Mouse (Mus musculus): ENCODE measurements at regions not wholly inside any gene's neighbourhood (a gene's known extent, or its start where the extent isn't known, plus 50 kb on each side); places are given as distances from the start of the nearest gene placed in this dataset.

DNA sequence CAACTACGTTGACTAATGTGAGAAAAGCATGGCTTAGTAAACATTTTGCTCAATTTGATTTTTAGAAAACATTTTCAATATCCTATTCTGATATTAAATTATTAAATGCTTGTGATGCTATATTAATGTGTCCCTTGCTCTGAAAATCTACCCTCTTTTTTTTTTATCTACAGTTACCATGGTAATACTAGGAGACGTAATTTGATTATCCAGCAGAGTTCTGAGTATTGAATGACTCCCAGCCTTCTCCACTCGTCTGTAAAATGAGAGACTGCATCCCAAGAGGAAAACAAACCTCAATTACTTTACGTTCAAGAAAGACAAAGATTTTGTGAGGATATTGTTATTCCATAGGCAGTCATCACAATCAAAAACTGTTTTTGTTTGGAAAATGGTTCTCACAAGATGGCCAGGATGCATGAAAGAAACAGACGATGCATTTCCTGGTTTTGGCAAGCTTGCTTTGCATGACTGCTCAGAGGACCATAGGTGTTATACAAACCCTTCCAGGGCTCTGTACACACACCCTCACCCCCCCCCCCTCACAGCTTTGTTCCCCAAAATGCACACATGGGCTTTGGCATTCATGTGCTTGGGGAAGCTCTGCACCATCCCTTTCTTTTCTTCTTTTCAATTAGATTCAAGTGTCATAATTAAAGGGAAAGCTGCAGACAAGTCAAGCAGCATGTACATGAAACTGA lies 168.5 kb upstream of the Ankrd50 start:
- Histone ChIP-seq H3K27ac (replicated peaks; ENCODE audit: low read depth, low read length) (no peak overlapping the region), H3K4me3 (replicated peaks; ENCODE audit: low read length) (no peak overlapping the region), H3K36me3 (ENCODE audit: control insufficient read depth, insufficient read depth, low read length) (no peaks in the 10 kb centered on the region), H3K4me1 (ENCODE audit: control insufficient read depth, insufficient read depth, low read length) (peaks cover 10% of the 10 kb centered on the region; the same call in 1 of the 2 replicates), H3K27me3 (ENCODE audit: control insufficient read depth, insufficient read depth, low read length) (no peaks in the 10 kb centered on the region), H3K9ac (ENCODE audit: low read depth, low read length, severe bottlenecking) (no peak overlapping the region), H3K9me3 (ENCODE audit: control insufficient read depth, low read length) (no peaks in the 10 kb centered on the region), H3K4me2 (replicated peaks; ENCODE audit: low read depth, low read length, severe bottlenecking) (no peak overlapping the region)
- TF ChIP-seq POLR2A (IDR thresholded peaks at IDR 0.05; ENCODE audit: borderline replicate concordance, extremely low read depth, insufficient read depth, insufficient read length): no peak
- no peak for ATAC-seq (ENCODE audit: low FRiP score, low read depth)
- no peak for DNase-seq (ENCODE audit: low spot score)
- 45% methylated on average over 5 of the region's 5 CpGs for WGBS

DNA sequence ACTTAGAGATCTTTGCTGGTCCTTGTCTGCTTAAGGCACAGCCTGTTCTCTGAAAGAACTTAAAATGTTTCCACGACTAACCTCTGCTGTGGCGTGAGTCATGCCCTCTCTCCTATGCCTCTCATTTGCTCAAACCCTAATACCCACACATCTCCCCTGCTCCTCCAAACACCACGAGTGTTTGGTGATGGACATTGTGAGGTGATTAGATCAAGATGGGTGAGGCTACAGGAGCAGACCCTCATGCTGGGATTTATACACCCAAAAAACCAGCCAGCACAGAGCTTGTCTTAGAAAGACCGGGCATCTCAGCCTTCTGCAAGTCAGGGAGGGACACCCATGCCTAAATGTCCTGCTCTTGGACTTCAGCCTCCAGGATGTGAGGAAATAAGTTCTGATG lies 165.5 kb upstream of the Ankrd50 start:
- H3K4me2 ChIP-seq (replicated peaks; ENCODE audit: low read depth, low read length, severe bottlenecking): no peak overlapping the region
- H3K4me3 ChIP-seq (replicated peaks; ENCODE audit: low read length): no peak overlapping the region
- DNase-seq (ENCODE audit: low spot score): no peak
- H3K27me3 ChIP-seq (ENCODE audit: control insufficient read depth, insufficient read depth, low read length): no peaks in the 10 kb centered on the region
- WGBS: 58% methylated on average over 4 of the region's 4 CpGs
- no peak overlapping the region for H3K9ac ChIP-seq (ENCODE audit: low read depth, low read length, severe bottlenecking)
- ATAC-seq (ENCODE audit: low FRiP score, low read depth): no peak
- H3K9me3 ChIP-seq (ENCODE audit: control insufficient read depth, low read length): no peaks in the 10 kb centered on the region
- H3K4me1 ChIP-seq (ENCODE audit: control insufficient read depth, insufficient read depth, low read length): peaks cover 10% of the 10 kb centered on the region; the same call in 1 of the 2 replicates
- no peak overlapping the region for H3K27ac ChIP-seq (replicated peaks; ENCODE audit: low read depth, low read length)
- no peaks in the 10 kb centered on the region for H3K36me3 ChIP-seq (ENCODE audit: control insufficient read depth, insufficient read depth, low read length)
- no peak for TF ChIP-seq POLR2A (IDR thresholded peaks at IDR 0.05; ENCODE audit: borderline replicate concordance, extremely low read depth, insufficient read depth, insufficient read length)

DNA sequence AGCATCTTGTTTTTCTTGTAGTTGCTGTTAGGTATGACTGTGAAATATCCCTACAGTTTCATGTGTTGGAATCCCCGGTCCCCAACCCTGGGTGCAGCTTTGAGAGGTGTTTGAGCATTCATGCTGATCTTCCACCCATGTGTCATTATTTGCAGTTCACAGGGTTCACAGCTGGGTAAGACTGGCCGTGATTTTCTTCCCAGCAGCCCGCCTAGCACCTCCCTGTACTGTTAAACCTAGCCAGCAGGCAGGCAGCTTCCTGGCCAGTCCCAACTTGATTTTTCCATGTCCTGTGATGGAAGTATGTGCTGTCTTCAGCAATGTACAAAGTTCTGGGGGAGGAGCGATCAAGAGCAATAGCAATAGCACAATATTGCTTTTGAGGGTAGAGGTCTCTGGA lies 164.0 kb upstream of the Ankrd50 start:
- Histone ChIP-seq H3K9me3 (ENCODE audit: control insufficient read depth, low read length) (no peaks in the 10 kb centered on the region), H3K27me3 (ENCODE audit: control insufficient read depth, insufficient read depth, low read length) (no peaks in the 10 kb centered on the region), H3K4me1 (ENCODE audit: control insufficient read depth, insufficient read depth, low read length) (peaks cover 8% of the 10 kb centered on the region; the same call in 1 of the 2 replicates), H3K4me2 (replicated peaks; ENCODE audit: low read depth, low read length, severe bottlenecking) (no peak overlapping the region), H3K9ac (ENCODE audit: low read depth, low read length, severe bottlenecking) (no peak overlapping the region), H3K36me3 (ENCODE audit: control insufficient read depth, insufficient read depth, low read length) (no peaks in the 10 kb centered on the region), H3K4me3 (replicated peaks; ENCODE audit: low read length) (no peak overlapping the region), H3K27ac (replicated peaks; ENCODE audit: low read depth, low read length) (no peak overlapping the region)
- ATAC-seq (ENCODE audit: low FRiP score, low read depth): no peak
- TF ChIP-seq POLR2A (IDR thresholded peaks at IDR 0.05; ENCODE audit: borderline replicate concordance, extremely low read depth, insufficient read depth, insufficient read length): no peak
- DNase-seq (ENCODE audit: low spot score): no peak
- 53% methylated on average over 4 of the region's 4 CpGs for WGBS

DNA sequence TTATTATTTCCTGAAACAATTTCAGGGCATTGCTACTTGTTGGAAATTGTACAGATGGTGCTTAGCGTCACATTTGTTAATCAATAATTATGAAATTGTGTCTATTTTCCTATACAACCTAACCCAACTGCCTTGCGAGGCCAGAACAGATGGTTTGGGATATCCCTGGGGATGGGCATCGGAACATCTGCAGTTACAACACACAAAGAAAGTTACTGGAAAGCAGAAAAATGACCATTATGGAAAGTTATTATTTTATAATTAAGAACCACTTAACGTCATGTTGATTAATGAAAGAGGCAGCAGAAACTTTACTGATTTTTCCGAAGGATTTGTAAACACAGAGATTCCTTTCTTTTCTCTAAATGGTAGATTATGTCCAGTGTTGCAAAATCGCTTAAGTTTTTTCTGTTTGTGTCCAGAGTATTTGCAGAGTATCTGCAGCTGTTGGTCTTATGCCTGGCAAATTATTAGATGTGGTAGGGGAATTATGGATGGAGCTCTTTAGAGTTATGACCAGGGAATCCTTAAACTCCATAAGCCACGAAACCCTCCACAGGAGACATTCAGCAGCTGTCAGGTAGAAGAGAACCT lies 163.2 kb upstream of the Ankrd50 start:
- 85% methylated on average over 7 of the region's 7 CpGs for WGBS
- no peak for TF ChIP-seq POLR2A (IDR thresholded peaks at IDR 0.05; ENCODE audit: borderline replicate concordance, extremely low read depth, insufficient read depth, insufficient read length)
- ATAC-seq (ENCODE audit: low FRiP score, low read depth): no peak

DNA sequence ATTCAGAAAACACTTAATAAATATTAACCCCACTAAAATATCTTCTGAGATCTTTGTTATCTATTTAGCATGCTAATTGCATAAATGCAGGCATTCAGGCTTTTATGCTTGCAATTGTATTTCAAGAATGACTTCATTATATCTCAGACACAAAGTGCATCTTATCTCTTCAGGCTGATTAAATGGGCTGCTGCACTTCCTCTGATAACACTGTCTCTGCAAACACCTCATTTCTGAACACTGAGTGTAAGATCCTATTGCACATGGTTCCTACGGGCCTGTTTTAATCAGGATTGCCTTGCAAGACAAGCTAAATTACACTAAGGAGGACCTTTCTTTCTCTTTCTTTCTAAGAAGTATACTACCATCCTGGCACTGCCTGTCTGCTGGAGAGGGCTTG lies 157.1 kb upstream of the Ankrd50 start:
- Histone ChIP-seq H3K4me2 (replicated peaks; ENCODE audit: low read depth, low read length, severe bottlenecking) (no peak overlapping the region), H3K4me1 (ENCODE audit: control insufficient read depth, insufficient read depth, low read length) (no peaks in the 10 kb centered on the region), H3K9ac (ENCODE audit: low read depth, low read length, severe bottlenecking) (no peak overlapping the region), H3K27ac (replicated peaks; ENCODE audit: low read depth, low read length) (no peak overlapping the region), H3K36me3 (ENCODE audit: control insufficient read depth, insufficient read depth, low read length) (no peaks in the 10 kb centered on the region), H3K9me3 (ENCODE audit: control insufficient read depth, low read length) (no peaks in the 10 kb centered on the region), H3K4me3 (replicated peaks; ENCODE audit: low read length) (no peak overlapping the region), H3K27me3 (ENCODE audit: control insufficient read depth, insufficient read depth, low read length) (no peaks in the 10 kb centered on the region)
- DNase-seq (ENCODE audit: low spot score): no peak
- TF ChIP-seq POLR2A (IDR thresholded peaks at IDR 0.05; ENCODE audit: borderline replicate concordance, extremely low read depth, insufficient read depth, insufficient read length): no peak
- WGBS: 64% methylated on average over 1 of the region's 1 CpGs
- no peak for ATAC-seq (ENCODE audit: low FRiP score, low read depth)

More for the DNA sequence above, 163.2 kb upstream of the Ankrd50 start:
- Histone ChIP-seq H3K36me3 (ENCODE audit: control insufficient read depth, insufficient read depth, low read length) (no peaks in the 10 kb centered on the region), H3K27ac (replicated peaks; ENCODE audit: low read depth, low read length) (no peak overlapping the region), H3K27me3 (ENCODE audit: control insufficient read depth, insufficient read depth, low read length) (no peaks in the 10 kb centered on the region), H3K4me3 (replicated peaks; ENCODE audit: low read length) (no peak overlapping the region), H3K9me3 (ENCODE audit: control insufficient read depth, low read length) (no peaks in the 10 kb centered on the region), H3K9ac (ENCODE audit: low read depth, low read length, severe bottlenecking) (no peak overlapping the region), H3K4me2 (replicated peaks; ENCODE audit: low read depth, low read length, severe bottlenecking) (no peak overlapping the region), H3K4me1 (ENCODE audit: control insufficient read depth, insufficient read depth, low read length) (0 out of 2 replicates have a peak, but pooled peaks cover 4% of the 10 kb centered on the region)
- DNase-seq (ENCODE audit: low spot score): no peak

All from limb, embryonic 14.5 days (tissue).